Mouse (Mus musculus) heart, adult 8-10 months (tissue): ENCODE measurements around the gene Glyat. TPM values are rescaled to one million over a fixed set of nuclear protein-coding genes. Genes with fewer than 3 reads are reported as not detected.

ENCODE experiments used
- DNase-seq: peaks from one replicate; pipeline ENCODE4 v3.0.0; 2022; ENCODE audit warnings: low spot score
- total RNA-seq, 4 experiments: library from RNA; stranded (reverse); gene quantifications; 2 replicates each; pipeline ENCODE4 v1.2.4; 2022

Gene Glyat
- total RNA-seq, 4 experiments from 2014 or later, result not detected

GRCm38 (mm10) chr19:12684638-12685037 is 51.5 kb downstream of the Glyat start:
- DNase-seq, result no peak

- no peak for DNase-seq
Observed at GRCm38 (mm10) chr19:12685231-12685630, 52.1 kb downstream of the Glyat start.

GRCm38 (mm10) chr19:12695590-12695989 is 62.5 kb downstream of the Glyat start, which contains the start of gene Keg1:
Keg1 (plus strand) TSS chr19:12695786.
- DNase-seq, result no peak

GRCm38 (mm10) chr19:12696221-12696620 is 63.1 kb downstream of the Glyat start:
- no peak for DNase-seq

Other genes with a start within 250 kb of the Glyat start
- gene Olfr1440, start 246.0 kb upstream of the Glyat start, total RNA-seq, result not detected
- gene Olfr1441, start 215.9 kb upstream of the Glyat start, total RNA-seq, result not detected
- not detected for gene Pfpl, start 205.4 kb upstream of the Glyat start, total RNA-seq
- gene Mpeg1, start 172.5 kb upstream of the Glyat start, total RNA-seq, result 10 to 100 TPM in 1 of 4 experiments, 1 to 10 TPM in 3; 5.5 to 14.8 (median 6.2) TPM
- gene Dtx4, start 131.9 kb upstream of the Glyat start, total RNA-seq, result 1 to 10 TPM; 4.1 to 5.4 (median 4.7) TPM
- gene Fam111a, start 87.6 kb upstream of the Glyat start, total RNA-seq, result 1 to 10 TPM; 2.6 to 6.7 (median 3.8) TPM
- gene Gm4952, start 33.3 kb upstream of the Glyat start, total RNA-seq, result not detected
- not detected for gene Olfr1442, start 37.1 kb downstream of the Glyat start, total RNA-seq
- gene Olfr1443, start 44.8 kb downstream of the Glyat start, total RNA-seq, result not detected
- gene Keg1, start 62.5 kb downstream of the Glyat start, total RNA-seq, result not detected
- 1 to 10 TPM in 1 of 4 experiments, under 1 TPM in 3; 0.52 to 1.9 (median 0.95) TPM for gene Cntf, start 132.3 kb downstream of the Glyat start, total RNA-seq
- gene Zfp91, start 162.8 kb downstream of the Glyat start, total RNA-seq, result 10 to 100 TPM; 75.1 to 88.7 (median 81.0) TPM
- gene Lpxn, start 162.9 kb downstream of the Glyat start, total RNA-seq, result 1 to 10 TPM in 1 of 4 experiments, under 1 TPM in 3; 0.60 to 1.1 (median 0.71) TPM
- not detected for gene Gm5244, start 213.4 kb downstream of the Glyat start, total RNA-seq
- gene Olfr1444, start 224.0 kb downstream of the Glyat start, total RNA-seq, result not detected